Mouse (Mus musculus) gastrocnemius, adult 8-10 months (tissue): ENCODE results near the gene Zbtb8os. TPM values are rescaled to one million over a fixed set of nuclear protein-coding genes. Genes with fewer than 3 reads are reported as not detected.

Source experiments
- DNase-seq, 2 experiments: peaks; one replicate each; pipeline ENCODE4 v3.0.0; 2022; ENCODE audit warnings: low spot score in 2 of 2
- total RNA-seq, 4 experiments: library from RNA; stranded (reverse); gene quantifications; 2 replicates each; pipeline ENCODE4 v1.2.4; 2022

The Zbtb8os gene
- total RNA-seq, 4 experiments from 2014 or later: 24.3 to 32.6 (median 26.6) TPM

- peak in 1 of 2 experiments; percentile 5 for DNase-seq
Measured at GRCm38 (mm10) chr4:129376961-129377545, 41.6 kb downstream of the Zbtb8os start.

GRCm38 (mm10) chr4:129377601-129378390, 42.3 kb downstream of the Zbtb8os start, which contains the start of gene Zbtb8a:
Gene Zbtb8a (minus strand): TSS chr4:129378116.
- no peak for DNase-seq

GRCm38 (mm10) chr4:129379805-129380204, 44.3 kb downstream of the Zbtb8os start:
- DNase-seq: no peak

- DNase-seq: no peak
Measured at GRCm38 (mm10) chr4:129381148-129381547, 45.7 kb downstream of the Zbtb8os start.

- DNase-seq: no peak
Measured at GRCm38 (mm10) chr4:129382029-129382428, 46.5 kb downstream of the Zbtb8os start.

GRCm38 (mm10) chr4:129382488-129382887, 47.0 kb downstream of the Zbtb8os start:
- no peak for DNase-seq

DNA sequence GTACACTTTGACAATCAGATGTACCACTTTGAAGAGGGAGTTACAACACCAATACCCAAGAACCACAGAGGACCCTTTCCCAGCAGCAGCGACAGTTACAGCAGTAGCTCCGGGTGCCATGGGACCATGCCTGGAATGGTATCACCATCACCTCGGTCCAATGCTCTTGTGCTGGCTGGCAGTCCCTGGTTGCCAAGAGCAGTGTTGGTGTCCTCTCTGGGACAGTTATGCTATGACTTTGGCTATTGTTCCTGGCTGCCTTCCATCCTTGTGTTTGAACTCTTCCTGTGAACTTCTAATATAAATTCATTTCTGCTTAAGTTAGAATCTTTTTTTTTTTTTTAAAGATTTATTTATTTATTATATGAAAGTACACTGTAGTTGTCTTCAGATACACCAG, 48.1 kb downstream of the Zbtb8os start:
- no peak for DNase-seq

GRCm38 (mm10) chr4:129384440-129384839, 48.9 kb downstream of the Zbtb8os start:
- no peak for DNase-seq

- no peak for DNase-seq
Measured at GRCm38 (mm10) chr4:129385685-129386084, 50.2 kb downstream of the Zbtb8os start.

GRCm38 (mm10) chr4:129386269-129386946, 50.9 kb downstream of the Zbtb8os start:
- no peak for DNase-seq

DNA sequence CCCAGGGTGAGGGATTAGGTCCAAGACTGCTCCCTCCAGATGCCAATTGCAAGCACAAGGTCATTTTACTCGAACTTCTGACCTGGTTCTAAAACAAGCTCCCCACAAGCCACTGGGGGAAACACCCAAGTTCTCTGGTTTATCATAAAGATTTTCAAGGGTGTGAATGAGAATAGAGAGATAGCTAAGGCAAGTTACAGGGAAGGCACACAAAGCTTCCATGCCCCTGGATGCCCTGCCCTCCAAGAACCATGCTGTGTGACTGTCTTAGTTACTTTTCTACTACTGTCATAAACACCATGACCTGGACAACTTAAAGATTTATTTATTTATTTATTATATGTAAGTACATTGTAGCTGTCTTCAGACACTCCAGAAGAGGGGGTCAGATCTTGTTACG, 51.5 kb downstream of the Zbtb8os start:
- DNase-seq: no peak

GRCm38 (mm10) chr4:129388404-129388803, 52.9 kb downstream of the Zbtb8os start:
- DNase-seq: no peak

GRCm38 (mm10) chr4:129390216-129390743, 54.8 kb downstream of the Zbtb8os start:
- DNase-seq: no peak

DNA sequence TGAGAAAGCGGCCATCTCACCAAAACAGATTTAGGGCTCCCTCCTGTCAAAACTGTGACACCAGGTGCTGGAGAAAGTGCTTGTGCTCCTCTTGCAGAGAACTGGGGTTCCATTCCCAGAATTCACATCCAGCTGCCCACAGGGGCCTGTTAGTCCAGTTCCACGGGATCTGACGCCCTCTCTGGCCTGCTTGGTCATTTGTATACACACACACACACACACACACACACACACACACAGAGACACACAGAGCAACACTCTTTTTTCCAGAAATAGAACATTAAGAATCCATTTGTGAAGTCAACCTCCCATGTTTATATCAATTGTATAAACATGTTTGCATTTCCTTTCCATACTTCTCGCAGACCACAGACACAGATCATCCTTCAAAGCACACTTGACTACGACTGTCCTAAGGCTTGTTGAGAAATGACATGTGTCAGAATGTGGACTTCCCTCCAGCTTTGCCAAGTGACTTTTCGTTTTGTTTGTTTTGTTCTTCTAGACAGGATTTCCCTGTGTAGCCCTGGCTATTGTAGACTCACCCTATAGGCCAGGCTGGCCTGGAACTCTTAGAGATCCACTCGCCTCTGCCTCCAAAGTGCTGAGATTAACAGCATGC, 55.6 kb downstream of the Zbtb8os start:
- DNase-seq: no peak

DNA sequence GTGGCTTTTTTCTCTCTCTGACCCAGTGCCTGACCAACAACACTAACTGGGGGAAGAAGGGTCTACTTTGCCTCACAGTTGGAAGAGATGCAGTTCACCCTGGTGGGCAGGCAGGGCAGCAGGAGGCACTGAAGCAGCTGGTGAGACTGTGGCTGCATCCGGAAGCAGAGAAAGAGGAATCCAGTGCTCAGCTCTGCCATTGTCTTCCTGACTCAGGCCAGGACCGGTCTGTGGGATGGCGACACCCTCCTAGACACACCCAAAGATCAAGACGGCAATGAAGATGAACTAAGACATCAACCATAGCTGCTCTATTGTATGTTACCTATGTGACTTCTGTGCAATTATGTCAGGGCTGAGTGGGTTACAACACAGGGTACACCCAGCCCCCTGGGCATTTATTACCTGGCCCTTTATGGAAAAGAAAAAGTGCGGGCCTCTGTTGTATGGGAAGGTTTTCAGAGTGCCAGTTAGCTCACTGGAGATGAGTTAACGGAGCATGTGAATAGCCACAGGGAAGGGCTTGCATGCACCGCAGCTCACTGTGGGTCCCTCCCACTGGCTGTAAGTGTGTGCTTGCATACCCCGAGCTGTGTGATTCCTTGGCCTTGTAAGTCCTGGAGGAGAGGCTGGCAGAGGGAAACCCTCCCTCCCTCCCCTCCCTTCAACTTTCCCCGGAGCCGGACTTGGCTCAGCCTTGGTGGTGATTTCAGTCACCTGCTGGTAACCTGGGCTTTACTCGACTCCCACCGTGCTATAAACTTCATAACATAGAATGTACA, 58.8 kb downstream of the Zbtb8os start:
- no peak for DNase-seq

DNA sequence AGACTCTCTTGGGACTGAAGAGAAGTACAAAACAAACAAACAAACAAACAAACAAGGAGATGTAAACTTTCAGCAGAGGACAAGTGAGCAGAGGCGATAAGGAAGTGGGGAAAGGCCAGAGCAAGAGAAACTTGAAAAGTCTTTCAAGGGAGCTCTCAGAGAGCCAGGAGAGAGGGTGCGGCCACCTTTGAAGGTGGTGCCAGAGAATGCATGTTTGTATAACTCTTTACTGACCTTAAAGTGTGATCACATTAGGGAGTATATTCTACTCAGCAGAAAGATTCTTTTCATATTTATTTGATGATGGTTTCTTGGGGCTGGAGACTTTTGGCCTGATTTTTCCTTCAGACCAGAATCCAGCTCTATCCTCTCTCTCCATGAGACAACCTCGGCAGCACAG, 61.5 kb downstream of the Zbtb8os start:
- DNase-seq: no peak

DNA sequence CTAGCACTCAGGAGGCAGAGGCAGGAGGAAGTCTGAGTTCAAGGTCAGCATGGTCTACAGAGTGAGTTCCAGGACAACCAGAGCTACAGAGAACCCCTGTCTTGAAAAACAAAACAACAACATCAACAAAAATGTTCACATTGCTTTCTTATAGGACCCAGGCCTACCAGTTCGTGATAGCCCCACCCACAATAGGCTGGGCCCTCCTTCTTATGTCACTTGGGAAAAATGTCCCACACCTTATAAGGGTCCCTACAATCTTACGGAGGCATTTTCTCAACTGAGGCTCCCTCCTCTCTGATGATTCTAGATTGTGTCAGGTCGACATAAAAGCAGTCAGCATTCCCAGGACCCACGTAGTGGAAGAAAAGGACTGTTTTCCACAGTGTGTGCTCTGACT, 64.3 kb downstream of the Zbtb8os start:
- no peak for DNase-seq
